Mouse (Mus musculus): ENCODE data around the gene Ifih1.

DNA sequence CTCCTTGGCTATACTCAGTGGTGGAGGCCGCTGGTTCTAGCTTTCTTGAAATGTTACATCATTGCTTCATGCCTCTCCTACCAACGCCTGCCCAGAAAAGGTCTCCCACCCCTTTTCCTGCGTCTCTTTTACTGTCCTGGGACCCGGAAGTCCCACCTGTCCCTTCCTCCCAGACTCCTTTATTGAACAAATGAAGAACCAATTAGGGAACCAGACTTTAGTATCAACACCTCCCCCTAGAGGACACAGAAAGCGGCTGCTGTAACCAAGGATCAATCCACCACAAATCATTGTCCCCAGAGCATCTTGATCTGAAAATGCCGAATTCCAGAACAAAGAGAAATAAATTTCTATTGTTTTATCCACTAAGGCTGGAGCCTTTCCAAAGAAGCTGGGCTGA, 14.5 kb upstream of the Ifih1 start:
- TF ChIP-seq POLR2A (IDR thresholded peaks at IDR 0.05; ENCODE audit: low read depth, low read length), result no peak
- TF ChIP-seq CTCF (IDR thresholded peaks at IDR 0.05; ENCODE audit: borderline replicate concordance, insufficient read depth, low read length), result no peak

Data from embryonic fibroblast, embryonic 13.5 days (primary cell).